Mouse (Mus musculus) limb, embryonic 14.5 days (tissue): ENCODE measurements around the gene Cd200r3. TPM values are rescaled to one million over a fixed set of nuclear protein-coding genes. Genes with fewer than 3 reads are reported as not detected.

Experiments used
- ATAC-seq: fragments of 200-750 bp; cut with Nextera tagmentation; 2 replicates; pipeline ENCODE4 v1.8.0; 2017; ENCODE audit warnings: low read depth, moderate number of reproducible peaks, moderate TSS enrichment; ENCODE audit not compliant: low FRiP score
- DNase-seq: peaks from one replicate; pipeline ENCODE4 v3.0.0-alpha.2; 2015; ENCODE audit warnings: low spot score
- H3K27ac ChIP-seq: fragments of 300-500 bp; sonication (generic); replicated peaks from 2 replicates; pipeline ENCODE4 v1.5.1; 2014; ENCODE audit warnings: low read depth, mild to moderate bottlenecking, low read length, moderate library complexity, mixed read lengths
- H3K27me3 ChIP-seq: fragments of 300-500 bp; sonication (generic); 2 replicates; pipeline ENCODE4 v1.6.1; 2014; ENCODE audit warnings: low read length, mixed read lengths; ENCODE audit not compliant: control insufficient read depth, insufficient read depth
- H3K36me3 ChIP-seq: fragments of 300-500 bp; sonication (generic); 2 replicates; pipeline ENCODE4 v1.6.1; 2014; ENCODE audit warnings: mild to moderate bottlenecking, low read length, moderate library complexity, mixed read lengths; ENCODE audit not compliant: control insufficient read depth, insufficient read depth
- H3K4me1 ChIP-seq: fragments of 300-500 bp; sonication (generic); 2 replicates; pipeline ENCODE4 v1.6.1; 2014; ENCODE audit warnings: antibody characterized with exemption, low read length, mixed read lengths; ENCODE audit not compliant: control insufficient read depth, insufficient read depth
- H3K4me2 ChIP-seq: fragments of 300-500 bp; sonication (generic); replicated peaks from 2 replicates; pipeline ENCODE4 v1.6.1; 2014; ENCODE audit warnings: low read depth, mild to moderate bottlenecking, low read length, moderate library complexity; ENCODE audit not compliant: severe bottlenecking
- H3K4me3 ChIP-seq: fragments of 300-500 bp; sonication (generic); replicated peaks from 2 replicates; pipeline ENCODE4 v1.5.1; 2014; ENCODE audit warnings: low read length
- H3K9ac ChIP-seq: fragments of 300-500 bp; sonication (generic); 2 replicates; pipeline ENCODE4 v1.6.1; 2014; ENCODE audit warnings: mild to moderate bottlenecking, low read depth, low read length, moderate library complexity; ENCODE audit not compliant: severe bottlenecking
- H3K9me3 ChIP-seq: fragments of 300-500 bp; sonication (generic); 2 replicates; pipeline ENCODE4 v1.6.1; 2016; ENCODE audit warnings: low read length; ENCODE audit not compliant: control insufficient read depth
- POLR2A ChIP-seq: fragments of 200-500 bp; IDR thresholded peaks from 2 replicates; pipeline ENCODE4 v1.8.0; 2012; ENCODE audit warnings: inconsistent platforms, mild to moderate bottlenecking, moderate library complexity, borderline replicate concordance; ENCODE audit not compliant: insufficient read depth, insufficient read length; ENCODE audit errors: extremely low read depth
- WGBS: fragments of 180-500 bp; shearing (Covaris S2); extraction: QIAGEN DNeasy Blood & Tissue Kit; methylation state at CpG from one replicate; pipeline ENCODE4 v1.1.7; 2014; 5-methylcytosine and 5-hydroxymethylcytosine counted together
- polyA plus RNA-seq, 2 experiments: library from polyadenylated mRNA; depleted of rRNA in 1 of 2; stranded (reverse) in 1 of 2; unstranded in 1 of 2; fragments of >200 nt; fragmentation: Nextera tagmentation in 1 of 2; extraction: Ambion mirVana in 1 of 2; gene quantifications; 2 replicates each; pipeline versions ENCODE4 v1.2.1 to v1.2.3; 2012 to 2014

Gene Cd200r3
- polyA plus RNA-seq, 2 experiments: 1.1 to 1.9 TPM

DNA sequence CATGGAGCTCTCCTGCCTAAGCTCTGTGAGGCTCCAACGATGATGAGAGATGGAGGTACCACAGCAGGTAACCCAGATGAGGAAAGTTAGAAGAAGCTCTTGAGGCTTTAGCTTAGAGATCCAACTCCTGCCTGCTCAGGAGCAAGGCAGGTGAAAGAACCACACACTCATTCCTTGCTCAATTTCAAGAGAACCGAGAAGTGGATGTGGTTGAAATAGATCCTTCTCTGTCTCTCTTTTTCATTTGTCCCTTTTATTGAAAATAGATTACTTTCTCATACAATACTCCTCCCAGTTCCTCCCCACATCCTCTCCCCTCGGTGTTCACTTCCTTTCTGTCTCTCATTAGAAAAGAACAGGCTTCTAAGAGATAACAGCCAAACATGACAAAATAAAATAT lies 56.1 kb downstream of the Cd200r3 start:
- no peak overlapping the region for H3K27ac ChIP-seq
- H3K27me3 ChIP-seq: no peaks in the 10 kb centered on the region
- no peaks in the 10 kb centered on the region for H3K4me1 ChIP-seq
- no peak overlapping the region for H3K4me3 ChIP-seq
- no peak for TF ChIP-seq POLR2A
- no peak overlapping the region for H3K9ac ChIP-seq
- no peak for DNase-seq
- H3K9me3 ChIP-seq: no peaks in the 10 kb centered on the region
- no peaks in the 10 kb centered on the region for H3K36me3 ChIP-seq
- H3K4me2 ChIP-seq: no peak overlapping the region
- ATAC-seq: no peak
- WGBS: 71% methylated on average over 3 of the region's 3 CpGs

DNA sequence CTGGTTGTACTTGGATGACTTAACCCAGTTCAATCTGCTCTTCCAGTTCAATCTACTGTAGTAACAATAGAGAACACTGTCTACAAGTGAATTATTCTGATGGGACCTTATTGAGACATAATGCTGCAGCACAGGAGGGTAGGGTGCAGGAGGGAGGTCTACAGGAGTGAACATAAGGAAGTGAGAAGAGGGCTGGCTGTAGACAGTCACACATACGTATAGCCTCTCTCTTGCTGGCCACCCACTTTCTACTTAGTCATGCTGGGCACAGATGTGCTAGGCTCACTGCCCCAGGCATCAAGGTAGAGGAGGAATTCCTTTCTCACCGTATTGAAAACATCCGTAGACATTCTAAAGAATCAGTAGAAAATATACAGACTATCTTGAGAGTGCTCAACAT lies 61.0 kb downstream of the Cd200r3 start:
- H3K36me3 ChIP-seq: no peaks in the 10 kb centered on the region
- H3K9me3 ChIP-seq: no peaks in the 10 kb centered on the region
- no peak overlapping the region for H3K4me2 ChIP-seq
- 54% methylated on average over 3 of the region's 3 CpGs for WGBS
- no peak overlapping the region for H3K27ac ChIP-seq
- no peak overlapping the region for H3K9ac ChIP-seq
- TF ChIP-seq POLR2A: no peak
- no peaks in the 10 kb centered on the region for H3K27me3 ChIP-seq
- H3K4me3 ChIP-seq: no peak overlapping the region
- DNase-seq: no peak
- no peak for ATAC-seq
- H3K4me1 ChIP-seq: no peaks in the 10 kb centered on the region

DNA sequence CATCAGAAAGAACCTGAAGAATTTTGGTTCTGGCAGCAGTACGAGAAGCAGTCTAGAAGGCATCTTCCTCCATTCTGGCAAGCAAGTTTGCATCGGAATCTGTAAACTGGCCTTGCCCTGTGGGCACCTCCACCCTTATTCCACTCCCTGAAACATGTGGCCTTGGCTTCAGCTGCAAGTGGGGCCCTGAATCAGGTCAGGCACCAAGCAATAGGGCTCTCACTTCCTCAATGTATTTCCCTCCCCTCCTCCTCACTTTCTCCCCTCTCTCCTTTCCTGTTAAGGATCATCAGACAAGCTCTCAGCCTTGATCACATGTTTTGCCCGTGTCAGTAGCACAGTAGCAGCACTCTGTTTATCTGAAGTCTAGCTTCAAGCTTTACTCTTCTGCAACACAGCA lies 61.8 kb downstream of the Cd200r3 start:
- H3K4me1 ChIP-seq: no peaks in the 10 kb centered on the region
- no peak overlapping the region for H3K4me2 ChIP-seq
- H3K27me3 ChIP-seq: no peaks in the 10 kb centered on the region
- no peaks in the 10 kb centered on the region for H3K36me3 ChIP-seq
- no peaks in the 10 kb centered on the region for H3K9me3 ChIP-seq
- no peak for TF ChIP-seq POLR2A
- no peak for DNase-seq
- H3K4me3 ChIP-seq: no peak overlapping the region
- no peak for ATAC-seq
- H3K27ac ChIP-seq: no peak overlapping the region
- no peak overlapping the region for H3K9ac ChIP-seq
- 72% methylated on average over 3 of the region's 3 CpGs for WGBS

DNA sequence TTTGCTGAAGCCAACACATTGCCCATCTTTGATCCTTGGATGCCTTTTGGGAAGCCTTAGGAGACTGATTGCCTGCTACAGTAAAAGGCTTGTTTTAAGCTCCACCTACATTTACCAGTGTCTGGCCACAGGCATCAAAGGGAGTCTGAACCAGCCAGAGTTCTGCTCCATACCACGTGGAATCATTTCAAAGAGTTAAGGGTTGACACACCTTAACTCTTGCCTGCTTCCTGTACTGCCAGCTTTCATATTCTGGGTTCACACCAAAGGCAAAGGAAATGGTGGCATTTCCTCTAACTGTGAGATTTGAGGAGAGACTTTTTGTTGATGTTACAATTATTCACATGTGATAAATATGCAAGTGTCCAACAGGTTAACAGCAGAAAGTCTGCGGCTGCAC lies 63.5 kb downstream of the Cd200r3 start:
- no peak for TF ChIP-seq POLR2A
- Histone ChIP-seq H3K4me1 (no peaks in the 10 kb centered on the region), H3K4me3 (no peak overlapping the region), H3K9me3 (no peaks in the 10 kb centered on the region), H3K36me3 (no peaks in the 10 kb centered on the region), H3K27me3 (no peaks in the 10 kb centered on the region), H3K4me2 (no peak overlapping the region), H3K9ac (no peak overlapping the region), H3K27ac (no peak overlapping the region)
- 39% methylated on average over 2 of the region's 2 CpGs for WGBS
- DNase-seq (no peak), ATAC-seq (no peak)

DNA sequence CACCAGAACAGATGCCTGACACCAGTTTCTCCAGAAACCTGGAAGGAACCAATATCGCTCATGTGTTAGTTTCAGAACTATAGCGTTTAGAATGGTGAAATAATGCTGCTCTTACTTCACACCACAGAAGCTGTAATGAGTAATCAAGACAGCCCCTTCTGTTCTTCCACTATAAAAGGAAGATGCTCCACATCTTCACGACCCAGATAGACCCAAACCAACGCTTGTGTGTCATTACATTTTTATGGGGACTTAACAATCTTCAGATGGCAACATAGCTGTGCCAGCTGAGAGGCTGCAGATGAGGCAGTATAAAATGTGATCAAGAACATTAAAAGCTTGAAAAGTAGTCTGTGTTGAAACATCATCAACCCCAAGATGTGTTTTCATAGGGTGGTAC lies 64.3 kb downstream of the Cd200r3 start:
- Histone ChIP-seq H3K4me3 (no peak overlapping the region), H3K27ac (no peak overlapping the region), H3K27me3 (no peaks in the 10 kb centered on the region), H3K4me1 (no peaks in the 10 kb centered on the region), H3K9ac (no peak overlapping the region), H3K36me3 (no peaks in the 10 kb centered on the region), H3K4me2 (no peak overlapping the region), H3K9me3 (no peaks in the 10 kb centered on the region)
- DNase-seq (no peak), ATAC-seq (no peak)
- WGBS: 70% methylated on average over 4 of the region's 4 CpGs
- TF ChIP-seq POLR2A: no peak

DNA sequence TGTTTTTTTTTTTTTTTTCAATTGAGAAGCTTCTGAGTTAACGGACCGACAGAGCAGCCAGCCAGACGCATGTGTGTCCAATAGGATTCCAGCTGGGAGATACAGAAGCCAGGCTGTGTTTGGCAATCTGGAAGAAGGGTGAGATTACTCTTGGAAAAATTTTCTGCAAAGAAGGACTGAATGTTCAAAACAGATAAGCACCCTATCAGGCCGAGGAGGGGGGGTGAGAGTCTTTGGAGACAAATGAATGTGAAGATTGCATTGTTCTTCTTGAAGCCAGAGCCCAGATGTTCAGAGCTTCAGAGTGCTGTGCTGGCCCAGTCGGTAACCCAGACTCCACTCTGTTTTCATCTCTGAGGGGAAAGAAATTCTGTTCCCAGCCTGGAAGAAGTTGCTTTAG lies 66.2 kb downstream of the Cd200r3 start:
- Histone ChIP-seq H3K27me3 (no peaks in the 10 kb centered on the region), H3K4me2 (no peak overlapping the region), H3K36me3 (no peaks in the 10 kb centered on the region), H3K9ac (no peak overlapping the region), H3K4me3 (no peak overlapping the region), H3K27ac (no peak overlapping the region), H3K4me1 (no peaks in the 10 kb centered on the region), H3K9me3 (no peaks in the 10 kb centered on the region)
- no peak for ATAC-seq
- WGBS: 57% methylated on average over 5 of the region's 5 CpGs
- no peak for DNase-seq
- no peak for TF ChIP-seq POLR2A
